Mouse (Mus musculus) cerebellum, adult 2 months (tissue): Measurements from ENCODE around the gene Gli1. TPM values are rescaled to one million over a fixed set of nuclear protein-coding genes. Genes with fewer than 3 reads are reported as not detected.
A peak's percentile ranks its signal among the peaks of the same experiment; 100 is the strongest.

Source experiments
- DNase-seq, 2 experiments: peaks; one replicate each; pipeline ENCODE4 v3.0.0; 2021
- H3K27ac ChIP-seq: fragments of 200-500 bp; 2 replicates; pipeline ENCODE4 v1.5.1; 2012; ENCODE audit warnings: low read length, control low read depth, inconsistent platforms; ENCODE audit not compliant: insufficient read depth
- H3K27me3 ChIP-seq: fragments of 200-500 bp; 2 replicates; pipeline ENCODE4 v1.6.1; 2012; ENCODE audit warnings: inconsistent platforms, mild to moderate bottlenecking, low read length, moderate library complexity; ENCODE audit not compliant: control insufficient read depth, insufficient read depth
- H3K4me1 ChIP-seq: fragments of 200-500 bp; 2 replicates; pipeline ENCODE4 v1.6.1; 2011; ENCODE audit warnings: low read length; ENCODE audit not compliant: control insufficient read depth, insufficient read depth
- H3K4me3 ChIP-seq: fragments of 200-500 bp; replicated peaks from 2 replicates; pipeline ENCODE3; 2011; ENCODE audit warnings: mild to moderate bottlenecking, low read depth, low read length, control low read depth; ENCODE audit not compliant: insufficient read depth
- CTCF ChIP-seq: fragments of 200-500 bp; IDR thresholded peaks from 2 replicates; pipeline ENCODE4 v1.5.1; 2011; ENCODE audit warnings: low read depth, mild to moderate bottlenecking, control low read depth, low read length, moderate library complexity, borderline replicate concordance; ENCODE audit not compliant: insufficient read depth
- POLR2A ChIP-seq: fragments of 200-500 bp; IDR thresholded peaks from 2 replicates; pipeline ENCODE4 v1.6.1; 2011; ENCODE audit warnings: low read length, control low read depth, borderline replicate concordance; ENCODE audit not compliant: insufficient read depth
- WGBS: fragments of 180-500 bp; shearing (Covaris S2); methylation state at CpG from one replicate; pipeline ENCODE4 v1.1.7; 2018; 5-methylcytosine and 5-hydroxymethylcytosine counted together
- polyA plus RNA-seq: library from polyadenylated mRNA; depleted of rRNA; stranded (reverse); fragments of >200 nt; gene quantifications from 2 replicates; pipeline ENCODE4 v1.2.3, GENCODE M21; 2012; rRNA removed

Gene Gli1
- 10.6 and 12.5 TPM in 2 replicates for polyA plus RNA-seq

DNA sequence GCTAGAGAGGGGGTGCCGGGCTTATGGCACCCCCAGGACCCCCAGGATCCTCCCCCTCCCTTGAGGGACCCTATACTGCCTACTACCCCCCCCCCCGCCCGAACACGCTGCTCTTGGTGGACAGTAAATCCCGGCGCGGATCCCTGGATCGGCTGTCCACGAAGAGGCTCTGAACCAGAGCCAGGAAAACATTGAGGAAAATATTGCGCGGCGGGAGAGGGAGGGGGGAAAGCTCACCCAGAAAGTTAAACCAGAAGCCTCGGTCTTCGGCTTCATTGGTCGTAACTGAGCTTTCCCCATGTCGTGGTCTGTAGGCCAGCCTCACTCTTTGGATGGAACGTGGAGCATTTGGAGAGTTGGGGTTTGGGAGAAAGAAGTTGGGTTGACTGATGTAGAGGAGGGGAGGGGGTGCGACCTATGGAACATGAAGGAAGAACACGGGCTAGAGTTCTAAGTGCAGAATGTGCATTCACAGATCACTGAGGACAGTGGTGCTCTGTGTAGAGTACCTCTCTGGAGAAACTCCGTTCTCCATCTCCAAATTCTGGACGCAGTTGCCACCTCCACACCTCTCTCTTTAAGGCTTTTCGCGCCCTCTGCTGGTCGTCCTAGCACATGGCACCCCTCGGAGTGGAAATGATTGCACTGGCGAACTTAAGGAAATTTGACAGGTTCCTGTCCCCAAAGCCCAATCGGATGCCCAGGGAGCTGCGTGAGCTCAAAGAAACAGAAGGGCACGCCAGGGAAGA is at the start of gene Gli1:
Gli1 (minus strand) TSS at position 84 of the 749 bp plus-strand sequence.
- whole genome bisulfite sequencing = under 1% methylated on average over 29 of the region's 29 CpGs
- H3K4me1 ChIP-seq = no peaks in the 10 kb centered on the region
- no peak within 1 kb of the TSS for H3K27ac ChIP-seq
- TF ChIP-seq CTCF (peak; percentile 86), POLR2A (no peak)
- peak; percentile 78 to 89 for DNase-seq
- no peaks in the 10 kb centered on the region; the same call in 1 of the 2 replicates for H3K27me3 ChIP-seq
- peak within 1 kb of the TSS; percentile 39 for H3K4me3 ChIP-seq

DNA sequence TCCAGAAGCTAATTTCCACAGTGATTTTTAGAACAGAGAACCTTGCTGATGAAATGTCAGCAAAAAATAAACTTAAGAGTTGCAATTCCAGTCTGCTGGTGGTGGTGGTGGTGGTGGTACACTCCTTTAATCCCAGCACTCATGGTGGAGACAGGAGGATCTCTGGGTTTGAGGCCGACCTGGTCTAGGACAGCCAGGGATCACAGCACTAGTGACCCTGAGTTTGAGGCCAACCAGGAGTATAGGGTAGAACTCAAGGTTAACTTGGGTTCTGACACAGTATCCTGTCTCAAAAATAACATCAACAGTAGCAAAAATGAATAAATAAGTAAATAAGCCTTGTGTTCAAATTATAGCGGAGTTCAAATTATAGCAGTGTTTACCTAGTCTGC is 40.0 kb upstream of the Gli1 start:
- 57% methylated on average over 2 of the region's 2 CpGs for WGBS
- Histone ChIP-seq H3K4me3 (peak overlapping the region; percentile 26), H3K4me1 (peaks cover 5% of the 10 kb centered on the region), H3K27me3 (no peaks in the 10 kb centered on the region), H3K27ac (no peak overlapping the region)
- DNase-seq = no peak
- no peak for TF ChIP-seq CTCF
- TF ChIP-seq POLR2A = no peak

DNA sequence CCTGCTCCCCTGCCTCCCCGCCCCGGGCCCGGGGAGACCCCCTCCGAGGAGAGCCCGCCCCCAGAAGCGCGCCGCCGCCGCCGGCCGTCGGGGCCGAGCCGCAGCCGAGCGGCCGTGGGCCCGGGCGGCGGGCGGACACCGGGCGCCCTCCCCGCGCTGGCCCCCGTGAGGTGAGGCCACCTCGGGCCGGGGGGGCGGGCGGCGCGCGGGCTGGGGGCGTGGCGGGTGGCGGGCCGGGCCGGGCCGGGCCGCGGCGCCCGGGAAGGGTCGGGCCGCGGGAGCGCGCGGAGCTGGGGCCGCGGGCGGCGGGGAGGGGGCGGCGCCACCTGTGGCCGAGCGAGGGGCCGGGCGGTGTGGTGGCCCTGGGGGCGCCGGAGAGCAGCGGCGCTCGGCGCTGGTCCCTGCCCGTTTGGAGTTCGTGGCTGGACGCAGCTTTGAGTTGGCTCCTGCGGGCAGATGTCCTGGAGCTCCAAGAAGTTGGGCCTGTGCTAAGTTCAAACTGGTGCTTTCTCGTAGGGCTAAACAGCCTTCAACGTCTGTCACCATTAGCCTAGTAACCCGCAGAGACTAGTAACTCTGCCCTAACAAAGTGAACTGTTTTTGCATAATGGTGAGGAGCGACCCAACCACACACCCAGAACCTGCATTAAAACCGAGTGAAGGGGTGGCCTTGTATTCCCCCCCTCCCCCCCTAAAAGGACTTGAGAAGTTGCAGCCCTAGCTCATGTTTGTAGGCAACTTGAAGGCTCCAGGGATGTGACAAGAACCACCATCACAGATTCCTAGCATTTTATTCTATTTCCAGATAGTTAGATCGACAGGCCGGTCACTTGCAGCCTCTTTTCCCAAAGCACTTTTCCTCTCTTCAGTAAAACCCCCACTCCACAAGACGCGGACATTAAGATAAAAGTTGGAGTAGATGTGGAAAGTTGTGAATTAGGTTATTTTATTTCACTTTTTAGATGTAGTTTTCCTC is 39.3 kb upstream of the Gli1 start:
- Histone ChIP-seq H3K4me3 (peak overlapping the region; percentile 56), H3K27me3 (no peaks in the 10 kb centered on the region), H3K4me1 (peaks cover 5% of the 10 kb centered on the region), H3K27ac (no peak overlapping the region)
- 2% methylated on average over 68 of the region's 79 CpGs for WGBS
- TF ChIP-seq CTCF (no peak), POLR2A (no peak)
- peak; percentile 49 to 61 for DNase-seq

DNA sequence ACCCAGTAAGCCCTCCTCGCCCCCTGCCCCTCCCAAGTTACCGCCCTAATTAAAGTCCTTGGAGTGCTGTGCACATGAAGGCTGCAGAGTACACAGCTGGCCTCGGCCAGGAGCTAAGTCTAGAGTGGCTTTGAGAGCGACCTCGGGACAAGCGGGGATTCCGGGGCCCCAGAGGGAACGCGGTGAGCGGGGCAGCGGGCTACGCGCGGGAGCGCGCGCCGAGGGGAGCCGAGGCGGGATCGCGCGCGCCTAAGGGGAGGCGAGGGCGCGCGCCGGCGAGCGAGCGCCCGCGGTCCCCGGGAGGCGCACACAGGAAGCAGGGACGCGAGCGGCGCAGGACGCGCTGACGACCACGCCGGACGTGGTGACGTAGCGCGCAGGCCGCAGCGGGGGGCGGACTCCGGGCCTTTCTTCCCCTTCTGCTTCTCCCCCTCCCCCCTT is 38.5 kb upstream of the Gli1 start, which contains the start of gene R3hdm2:
R3hdm2 (plus strand) TSS at position 77 of the 441 bp plus-strand sequence.
- Histone ChIP-seq H3K27me3 (no peaks in the 10 kb centered on the region), H3K4me3 (peak within 1 kb of the TSS; percentile 92), H3K27ac (peak within 1 kb of the TSS; percentile 78), H3K4me1 (peaks cover 5% of the 10 kb centered on the region)
- peak; percentile 93 to 94 for DNase-seq
- under 1% methylated on average over 53 of the region's 53 CpGs for WGBS
- TF ChIP-seq CTCF (no peak), POLR2A (peak; percentile 70; the same call in 1 of the 2 replicates)

DNA sequence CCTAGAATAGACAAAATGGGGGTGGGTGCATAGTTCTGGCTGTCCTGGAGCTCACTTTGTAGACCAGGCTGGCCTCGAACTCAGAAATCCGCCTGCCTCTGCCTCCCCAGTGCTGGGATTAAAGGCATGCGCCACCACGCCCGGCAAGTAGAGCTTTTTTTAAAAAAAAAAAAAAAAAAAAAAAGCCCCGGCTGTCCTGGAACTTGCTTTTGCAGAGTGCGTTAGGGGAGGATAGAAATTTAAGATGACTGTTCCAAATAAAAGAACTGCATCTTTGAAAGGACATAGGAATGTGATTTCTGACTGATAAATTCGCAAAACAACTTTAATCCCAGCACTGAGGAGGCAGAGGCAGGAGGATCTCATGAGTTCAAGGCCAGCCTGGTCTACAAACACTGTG is 37.9 kb upstream of the Gli1 start:
- H3K4me1 ChIP-seq = peaks cover 5% of the 10 kb centered on the region
- no peaks in the 10 kb centered on the region for H3K27me3 ChIP-seq
- H3K27ac ChIP-seq = peak overlapping the region; percentile 78
- 79% methylated on average over 8 of the region's 8 CpGs for whole genome bisulfite sequencing
- no peak for DNase-seq
- TF ChIP-seq POLR2A (no peak), CTCF (no peak)
- H3K4me3 ChIP-seq = peak overlapping the region; percentile 92

DNA sequence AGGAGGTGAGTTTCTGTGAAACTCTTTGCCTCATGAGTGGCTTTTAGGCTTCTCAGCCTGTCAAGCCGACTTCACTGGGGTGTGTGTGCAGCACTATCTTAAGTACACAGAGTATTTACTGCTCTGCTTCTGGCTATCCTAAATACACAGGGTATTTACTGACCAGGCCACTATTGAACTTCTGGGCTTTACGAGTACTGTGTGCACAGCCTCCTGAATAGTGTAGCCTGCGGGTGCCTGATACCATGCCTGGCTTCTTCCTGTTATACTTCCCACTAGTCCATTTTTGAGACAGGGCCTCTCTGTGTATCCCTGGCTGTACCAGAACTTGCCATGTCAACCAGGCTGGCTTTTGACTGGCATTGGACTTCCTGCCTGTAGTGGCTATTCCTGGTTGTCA is 35.9 kb upstream of the Gli1 start:
- Histone ChIP-seq H3K27me3 (no peaks in the 10 kb centered on the region), H3K4me3 (no peak overlapping the region), H3K27ac (no peak overlapping the region), H3K4me1 (peaks cover 5% of the 10 kb centered on the region)
- DNase-seq = no peak
- WGBS = 81% methylated on average over 3 of the region's 3 CpGs
- TF ChIP-seq CTCF (no peak), POLR2A (no peak)

DNA sequence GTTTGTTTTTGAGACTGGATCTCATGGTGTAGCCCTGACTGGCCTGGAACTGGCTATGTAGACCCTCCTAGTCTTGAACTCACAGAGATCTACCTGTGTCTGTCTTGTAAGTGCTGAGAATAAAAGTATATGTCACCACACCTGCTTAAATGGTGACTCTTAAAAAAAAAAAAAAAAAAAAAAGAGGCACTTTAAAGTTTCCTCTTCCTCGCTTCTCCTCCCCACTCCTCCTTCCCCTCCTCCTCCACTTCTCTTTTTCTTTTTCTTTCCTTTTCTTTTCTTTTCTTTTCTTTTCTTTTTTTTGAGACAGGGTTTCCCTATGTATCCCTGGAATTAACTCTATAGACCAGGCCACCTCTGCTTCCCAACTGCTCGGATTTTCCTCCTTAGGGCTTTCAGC is 29.2 kb upstream of the Gli1 start:
- no peak for DNase-seq
- TF ChIP-seq CTCF (no peak), POLR2A (no peak)
- WGBS = 76% methylated on average over 2 of the region's 2 CpGs
- Histone ChIP-seq H3K4me3 (no peak overlapping the region), H3K4me1 (no peaks in the 10 kb centered on the region), H3K27me3 (no peaks in the 10 kb centered on the region), H3K27ac (no peak overlapping the region)
